8 mouse cellular contexts compared by ENCODE assay signal in genomic region chr5:52775237-52775636, GRCm38 (mm10). TPM values are rescaled to one million over a fixed set of nuclear protein-coding genes. Genes with fewer than 3 reads are reported as not detected.
A peak's percentile ranks its signal among the peaks of the same experiment; 100 is the strongest.
DNase-seq lines count a peak whose midpoint lies in the region; ATAC-seq and TF ChIP-seq lines count a peak whose summit lies in the region.

Gene Zcchc4, plus strand, starts transcription at chr5:52775409.

- H3K27me3 ChIP-seq in hindbrain, embryonic 10.5 days (ENCODE audit: insufficient read depth, poor library complexity, severe bottlenecking), result no peaks in the 10 kb centered on the region
- no peaks in the 10 kb centered on the region for H3K27me3 ChIP-seq in hindbrain, embryonic 14.5 days (ENCODE audit: control insufficient read depth, insufficient read depth, low read length)
- no peaks in the 10 kb centered on the region for H3K27me3 ChIP-seq in forebrain, embryonic 12.5 days

- intact Hi-C loops in gastrocnemius, adult 2 months (cut with DNase I), result no loop called here

- no peak for DNase-seq in hindbrain, embryonic 10.5 days (ENCODE audit: low spot score)
- no peak for DNase-seq in hindbrain, embryonic 14.5 days (ENCODE audit: low spot score)
- DNase-seq in Muller cell, postnatal 12 days (ENCODE audit: inconsistent ontology term), result peak; percentile 19
- DNase-seq in gastrocnemius, adult 2 months, result no peak
- DNase-seq in ovary, postnatal 36 days (ENCODE audit: low spot score), result no peak
- DNase-seq in urinary bladder, postnatal 14 days (ENCODE audit: low spot score), result no peak

- no peaks in the 10 kb centered on the region for H3K9me3 ChIP-seq in hindbrain, embryonic 10.5 days
- H3K9me3 ChIP-seq in hindbrain, embryonic 14.5 days (ENCODE audit: control insufficient read depth, low read length), result no peaks in the 10 kb centered on the region
- no peaks in the 10 kb centered on the region for H3K9me3 ChIP-seq in forebrain, embryonic 12.5 days

- TF ChIP-seq CTCF in gastrocnemius, adult 2 months (IDR thresholded peaks at IDR 0.05), result no peak

- H3K4me2 ChIP-seq in hindbrain, embryonic 14.5 days (replicated peaks), result no peak within 1 kb of the TSS
- no peak within 1 kb of the TSS for H3K4me2 ChIP-seq in forebrain, embryonic 12.5 days

- no peaks in the 10 kb centered on the region for H3K4me1 ChIP-seq in hindbrain, embryonic 10.5 days (replicated peaks)
- H3K4me1 ChIP-seq in hindbrain, embryonic 14.5 days (replicated peaks; ENCODE audit: control insufficient read depth, insufficient read depth, low read length), result no peaks in the 10 kb centered on the region
- H3K4me1 ChIP-seq in forebrain, embryonic 12.5 days, result no peaks in the 10 kb centered on the region

- H3K36me3 ChIP-seq in hindbrain, embryonic 10.5 days, result peaks cover 4% of the 10 kb centered on the region; the same call in 1 of the 2 replicates
- H3K36me3 ChIP-seq in hindbrain, embryonic 14.5 days (replicated peaks; ENCODE audit: control insufficient read depth, insufficient read depth), result no peaks in the 10 kb centered on the region
- peaks cover 6% of the 10 kb centered on the region; the same call in 1 of the 2 replicates for H3K36me3 ChIP-seq in forebrain, embryonic 12.5 days (replicated peaks)

- no peak within 1 kb of the TSS for H3K4me3 ChIP-seq in hindbrain, embryonic 10.5 days
- H3K4me3 ChIP-seq in hindbrain, embryonic 14.5 days (replicated peaks; ENCODE audit: low read length), result no peak within 1 kb of the TSS
- no peak within 1 kb of the TSS for H3K4me3 ChIP-seq in forebrain, embryonic 12.5 days (replicated peaks)
- H3K4me3 ChIP-seq in gastrocnemius, adult 2 months, result no peak within 1 kb of the TSS

- WGBS in hindbrain, embryonic 10.5 days, result 85% methylated on average over 8 of the region's 8 CpGs
- WGBS in hindbrain, embryonic 14.5 days, result 71% methylated on average over 8 of the region's 8 CpGs
- 79% methylated on average over 8 of the region's 8 CpGs for WGBS in forebrain, embryonic 12.5 days

- no peak within 1 kb of the TSS for H3K9ac ChIP-seq in hindbrain, embryonic 14.5 days
- H3K9ac ChIP-seq in forebrain, embryonic 12.5 days, result no peak within 1 kb of the TSS

- no peak for ATAC-seq in hindbrain, embryonic 14.5 days (ENCODE audit: low FRiP score)
- no peak for ATAC-seq in forebrain, embryonic 12.5 days (ENCODE audit: low FRiP score)
- ATAC-seq in megakaryocyte, adult 5-6 weeks (ENCODE audit: poor library complexity, severe bottlenecking), result no peak

- no peak within 1 kb of the TSS for H3K27ac ChIP-seq in hindbrain, embryonic 10.5 days
- H3K27ac ChIP-seq in hindbrain, embryonic 14.5 days, result no peak within 1 kb of the TSS
- H3K27ac ChIP-seq in forebrain, embryonic 12.5 days, result no peak within 1 kb of the TSS
- H3K27ac ChIP-seq in gastrocnemius, adult 2 months, result no peak within 1 kb of the TSS

RNA-seq across cellular contexts. Expression of gene Zcchc4, which starts in this region (rescaled TPM):
- 15.9 and 18.0 TPM in 2 replicates for polyA plus RNA-seq in hindbrain, embryonic 10.5 days (2016; fragmentation: Nextera tagmentation; extraction: Ambion mirVana)
- 9.3 and 11.0 TPM in 2 replicates for polyA plus RNA-seq in hindbrain, embryonic 14.5 days (2014; fragmentation: Nextera tagmentation; extraction: Ambion mirVana)
- polyA plus RNA-seq in forebrain, embryonic 12.5 days (2016; fragmentation: Nextera tagmentation; extraction: Ambion mirVana), result 19.7 and 20.0 TPM in 2 replicates
- total RNA-seq in megakaryocyte, adult 5-6 weeks (2015), result 12.1 and 16.4 TPM in 2 replicates
- total RNA-seq in megakaryocyte, adult 5-6 weeks (2017), result 9.2 and 11.8 TPM in 2 replicates
- 1 to 10 TPM; 4.2 to 4.7 TPM for total RNA-seq in gastrocnemius, adult 2 months (2021)
